Mouse (Mus musculus) stomach, postnatal 0 days (tissue): ENCODE measurements at regions not wholly inside any gene's neighbourhood (a gene's known extent, or its start where the extent isn't known, plus 50 kb on each side); places are given as distances from the start of the nearest gene placed in this dataset.

Source experiments
- CTCF ChIP-seq: IDR thresholded peaks from 2 replicates; pipeline ENCODE4 v1.5.1; 2016; ENCODE audit warnings: antibody characterized with exemption, low read depth, mild to moderate bottlenecking, moderate library complexity
- EP300 ChIP-seq: optimal IDR thresholded peaks from 2 replicates; pipeline ENCODE3; 2016; ENCODE audit warnings: antibody characterized with exemption

DNA sequence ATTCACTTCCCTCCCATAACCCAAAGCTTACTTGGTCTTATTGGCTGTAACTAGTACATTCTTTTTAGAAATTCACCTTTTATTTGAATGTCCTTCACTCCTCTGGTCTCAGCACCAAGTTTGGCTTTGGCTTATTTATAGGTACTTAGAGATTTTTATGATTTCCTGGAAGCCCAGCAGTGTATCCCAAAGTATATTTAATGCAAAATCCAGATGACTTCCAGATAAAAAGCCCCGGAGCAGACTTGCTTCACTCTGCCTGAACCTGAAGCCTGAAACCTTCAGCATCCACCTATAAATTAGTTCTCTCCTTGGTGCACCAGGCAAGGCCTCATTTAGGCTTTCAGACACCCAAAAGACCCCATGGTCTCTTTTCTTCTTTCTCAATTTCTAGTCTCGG is 250.8 kb downstream of the Tle4 start:
- no peak for TF ChIP-seq CTCF
- TF ChIP-seq EP300 = no peak
